Mouse (Mus musculus) liver, adult 2 months (tissue): ENCODE results near the gene Pgf.

Experiments
- CTCF ChIP-seq: fragments of 200-500 bp; IDR thresholded peaks from 2 replicates; pipeline ENCODE4 v1.5.1; 2011; ENCODE audit warnings: low read depth, low read length, control low read depth
- POLR2A ChIP-seq: fragments of 200-500 bp; IDR thresholded peaks from 2 replicates; pipeline ENCODE4 v1.6.1; 2011; ENCODE audit warnings: low read length, control low read depth; ENCODE audit not compliant: insufficient read depth; ENCODE audit errors: extremely low read depth

DNA sequence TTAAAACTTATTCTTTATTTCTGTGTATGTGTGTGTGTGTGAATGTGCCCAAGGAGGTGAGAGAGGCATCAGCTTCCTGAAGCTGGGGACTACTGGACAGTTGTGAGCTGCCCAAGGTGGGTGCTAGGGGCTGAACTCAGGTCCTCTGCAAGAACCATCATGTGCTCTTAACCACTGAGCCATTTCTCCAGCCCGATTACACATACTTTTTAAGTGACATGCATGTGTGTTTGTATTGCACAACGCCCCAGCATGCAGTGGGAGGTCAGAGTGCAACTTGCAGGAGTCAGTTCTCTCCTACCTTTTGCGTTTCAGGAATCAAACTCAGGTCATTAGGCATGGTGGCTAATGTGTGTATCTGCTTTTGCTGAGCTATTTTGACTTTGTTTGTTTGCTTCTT is 24.6 kb downstream of the Pgf start:
- TF ChIP-seq CTCF (no peak), POLR2A (no peak)
